Comparison of ENCODE assay signal across 11 mouse cellular contexts in the genomic region with DNA sequence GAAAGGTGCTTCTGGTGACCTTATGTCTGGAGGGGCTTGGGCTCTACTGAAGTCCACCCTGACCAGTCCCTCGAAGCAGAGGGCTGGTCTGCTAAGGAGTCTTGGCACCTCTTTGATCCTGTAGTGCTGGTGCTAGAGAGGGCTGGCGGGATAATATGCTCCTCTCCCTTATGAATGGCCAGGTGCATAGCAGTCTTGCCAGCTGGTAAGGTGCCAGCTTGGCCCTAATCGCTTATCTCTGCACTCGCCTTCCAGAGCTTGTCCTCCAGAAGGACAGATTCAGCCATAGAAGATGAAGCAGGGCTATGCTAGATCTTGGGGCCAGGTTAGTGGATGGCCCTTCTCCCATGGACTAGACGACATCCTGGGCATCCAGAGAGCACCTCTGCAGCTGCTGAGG.
DNase-seq lines count a peak whose midpoint lies in the region; ATAC-seq and TF ChIP-seq lines count a peak whose summit lies in the region.
"Had no signal": no experiment of that assay in that cellular context is flagged by ENCODE, and none has a peak within 500 bp of the region (broad histone marks: within the 10 kb centered on the region; RNA-seq: fewer than 3 reads in every experiment).

No protein-coding gene starts in this region.

- no peaks in the 10 kb centered on the region; the same call in 1 of the 2 replicates for H3K27me3 ChIP-seq in cerebellum, adult 2 months (ENCODE audit: control insufficient read depth, insufficient read depth, low read length)
- H3K27me3 ChIP-seq in forebrain, embryonic 12.5 days: peaks cover 39% of the 10 kb centered on the region
- peaks cover 46% of the 10 kb centered on the region for H3K27me3 ChIP-seq in limb, embryonic 15.5 days
- H3K27me3 ChIP-seq in intestine, embryonic 16.5 days (replicated peaks; ENCODE audit: control insufficient read depth, insufficient read depth, low read length): no peaks in the 10 kb centered on the region; the same call in 1 of the 2 replicates
- 0 out of 2 replicates have a peak, but pooled peaks cover 6% of the 10 kb centered on the region for H3K27me3 ChIP-seq in intestine, postnatal 0 days (replicated peaks; ENCODE audit: control insufficient read depth, insufficient read depth, low read length)

- no peak overlapping the region for H3K4me2 ChIP-seq in forebrain, embryonic 12.5 days
- no peak overlapping the region for H3K4me2 ChIP-seq in limb, embryonic 15.5 days
- no peak overlapping the region for H3K4me2 ChIP-seq in intestine, embryonic 16.5 days (ENCODE audit: low read depth, low read length)
- no peak overlapping the region for H3K4me2 ChIP-seq in intestine, postnatal 0 days (replicated peaks; ENCODE audit: low read depth)

- no peaks in the 10 kb centered on the region for H3K9me3 ChIP-seq in forebrain, embryonic 12.5 days
- H3K9me3 ChIP-seq in limb, embryonic 15.5 days: no peaks in the 10 kb centered on the region
- no peaks in the 10 kb centered on the region for H3K9me3 ChIP-seq in intestine, embryonic 16.5 days (ENCODE audit: control insufficient read depth, low read length)
- H3K9me3 ChIP-seq in intestine, postnatal 0 days (ENCODE audit: control insufficient read depth): no peaks in the 10 kb centered on the region

- intact Hi-C loops in left cerebral cortex, postnatal 4 days (cut with DNase I): no loop called here

- no peaks in the 10 kb centered on the region for H3K36me3 ChIP-seq in forebrain, embryonic 12.5 days (replicated peaks)
- H3K36me3 ChIP-seq in limb, embryonic 15.5 days: no peaks in the 10 kb centered on the region
- H3K36me3 ChIP-seq in intestine, embryonic 16.5 days (ENCODE audit: control insufficient read depth, insufficient read depth, low read length): no peaks in the 10 kb centered on the region
- no peaks in the 10 kb centered on the region for H3K36me3 ChIP-seq in intestine, postnatal 0 days (ENCODE audit: control insufficient read depth, insufficient read depth)

- no peak overlapping the region for H3K4me3 ChIP-seq in cerebellum, adult 2 months (replicated peaks; ENCODE audit: insufficient read depth, low read depth, low read length)
- H3K4me3 ChIP-seq in forebrain, embryonic 12.5 days (replicated peaks): no peak overlapping the region
- H3K4me3 ChIP-seq in limb, embryonic 15.5 days: no peak overlapping the region
- H3K4me3 ChIP-seq in intestine, embryonic 16.5 days (ENCODE audit: low read length): no peak overlapping the region
- no peak overlapping the region for H3K4me3 ChIP-seq in intestine, postnatal 0 days (ENCODE audit: low read depth, low read length)

- H3K4me1 ChIP-seq in cerebellum, adult 2 months (ENCODE audit: control insufficient read depth, insufficient read depth, low read length): peaks cover 36% of the 10 kb centered on the region
- H3K4me1 ChIP-seq in forebrain, embryonic 12.5 days: peaks cover 96% of the 10 kb centered on the region
- H3K4me1 ChIP-seq in limb, embryonic 15.5 days: peaks cover 83% of the 10 kb centered on the region
- H3K4me1 ChIP-seq in intestine, embryonic 16.5 days (ENCODE audit: control insufficient read depth, insufficient read depth, low read length): peaks cover 63% of the 10 kb centered on the region
- H3K4me1 ChIP-seq in intestine, postnatal 0 days (replicated peaks; ENCODE audit: control insufficient read depth, insufficient read depth, low read length): peaks cover 4% of the 10 kb centered on the region; the same call in 1 of the 2 replicates

- ATAC-seq in forebrain, embryonic 12.5 days (ENCODE audit: low FRiP score): no peak
- no peak for ATAC-seq in limb, embryonic 15.5 days (ENCODE audit: insufficient number of reproducible peaks, low FRiP score, low TSS enrichment, low read depth)
- no peak for ATAC-seq in intestine, embryonic 16.5 days
- no peak for ATAC-seq in intestine, postnatal 0 days

- peak; percentile 87 for DNase-seq in left cerebral cortex, postnatal 4 days
- DNase-seq in left cerebral cortex, adult 9 months (ENCODE audit: low spot score in 2 of 2): no peak
- peak; percentile 78 to 83 for DNase-seq in cerebellum, adult 2 months
- no peak for DNase-seq in spleen, postnatal 4 days (ENCODE audit: low spot score in 2 of 2)
- DNase-seq: adrenal gland, adult 2 months; kidney, adult 11 months; right cerebral cortex, postnatal 14 days had no signal

- no peak for TF ChIP-seq POLR2A in cerebellum, adult 2 months (IDR thresholded peaks at IDR 0.05; ENCODE audit: borderline replicate concordance, insufficient read depth, low read length)

- H3K9ac ChIP-seq in forebrain, embryonic 12.5 days: no peak overlapping the region
- no peak overlapping the region for H3K9ac ChIP-seq in limb, embryonic 15.5 days
- H3K9ac ChIP-seq in intestine, embryonic 16.5 days (ENCODE audit: low read depth, low read length): no peak overlapping the region
- H3K9ac ChIP-seq in intestine, postnatal 0 days (ENCODE audit: low read depth, low read length): no peak overlapping the region

- no peak for TF ChIP-seq CTCF in cerebellum, adult 2 months (IDR thresholded peaks at IDR 0.05; ENCODE audit: borderline replicate concordance, insufficient read depth, low read depth, low read length)
- no peak for TF ChIP-seq CTCF in intestine, postnatal 0 days (IDR thresholded peaks at IDR 0.05; ENCODE audit: low read depth)

- H3K27ac ChIP-seq in cerebellum, adult 2 months (ENCODE audit: insufficient read depth, low read length): no peak overlapping the region
- peak overlapping the region; percentile 77 for H3K27ac ChIP-seq in forebrain, embryonic 12.5 days
- H3K27ac ChIP-seq in limb, embryonic 15.5 days: 0 out of 2 replicates have a peak overlapping the region, but pooled peaks have one; percentile 2
- H3K27ac ChIP-seq in intestine, embryonic 16.5 days (ENCODE audit: low read length): no peak overlapping the region
- H3K27ac ChIP-seq in intestine, postnatal 0 days (ENCODE audit: low read depth, low read length): no peak overlapping the region

- WGBS in cerebellum, adult 2 months: 13% methylated on average over 5 of the region's 5 CpGs
- WGBS in forebrain, embryonic 12.5 days: 63% methylated on average over 5 of the region's 5 CpGs
- WGBS in limb, embryonic 15.5 days: 51% methylated on average over 5 of the region's 5 CpGs
- 70% methylated on average over 5 of the region's 5 CpGs for WGBS in intestine, embryonic 16.5 days
- 66% methylated on average over 5 of the region's 5 CpGs for WGBS in intestine, postnatal 0 days

Comparison
In these comparisons a context has a peak if more than half of its experiments do, and no peak if none do; other contexts are left out.
1. DNase-seq: peak in left cerebral cortex, postnatal 4 days (single experiment) and cerebellum, adult 2 months (2 of 2); none in left cerebral cortex, adult 9 months (0 of 2) and spleen, postnatal 4 days (0 of 2).
2. H3K27ac ChIP-seq: peak in forebrain, embryonic 12.5 days (single experiment) and limb, embryonic 15.5 days (single experiment); none in cerebellum, adult 2 months (single experiment), intestine, embryonic 16.5 days (single experiment) and intestine, postnatal 0 days (single experiment).